Mouse (Mus musculus): ENCODE data around the gene Itga9. TPM values are rescaled to one million over a fixed set of nuclear protein-coding genes. Genes with fewer than 3 reads are reported as not detected.
A peak's percentile ranks its signal among the peaks of the same experiment; 100 is the strongest.

Itga9 gene
- polyA plus RNA-seq, 1 experiment from 2014 or later = 31.9 TPM

GRCm38 (mm10) chr9:118891593-118891992 is 285.1 kb downstream of the Itga9 start:
- no peaks in the 10 kb centered on the region for H3K9me3 ChIP-seq (ENCODE audit: control insufficient read depth, low read length)
- H3K4me2 ChIP-seq (replicated peaks; ENCODE audit: low read depth, low read length) = no peak overlapping the region
- peaks cover 17% of the 10 kb centered on the region; the same call in 1 of the 2 replicates for H3K4me1 ChIP-seq (ENCODE audit: control insufficient read depth, insufficient read depth, low read length)
- H3K4me3 ChIP-seq (ENCODE audit: low read length) = no peak overlapping the region
- H3K27ac ChIP-seq (ENCODE audit: low read depth, low read length) = peak overlapping the region; percentile 63
- WGBS = 14% methylated on average over 9 of the region's 9 CpGs
- peaks cover 12% of the 10 kb centered on the region; the same call in 1 of the 2 replicates for H3K36me3 ChIP-seq (ENCODE audit: control insufficient read depth, insufficient read depth, low read length)
- peak; percentile 73 for ATAC-seq (ENCODE audit: low FRiP score, low TSS enrichment)
- H3K9ac ChIP-seq (ENCODE audit: low read depth, low read length) = no peak overlapping the region
- H3K27me3 ChIP-seq (ENCODE audit: control insufficient read depth, insufficient read depth, low read length) = no peaks in the 10 kb centered on the region

- WGBS = 69% methylated on average over 2 of the region's 2 CpGs
- Histone ChIP-seq H3K27me3 (ENCODE audit: control insufficient read depth, insufficient read depth, low read length) (no peaks in the 10 kb centered on the region), H3K9me3 (ENCODE audit: control insufficient read depth, low read length) (no peaks in the 10 kb centered on the region), H3K36me3 (ENCODE audit: control insufficient read depth, insufficient read depth, low read length) (peaks cover 26% of the 10 kb centered on the region), H3K9ac (ENCODE audit: low read depth, low read length) (no peak overlapping the region), H3K27ac (ENCODE audit: low read depth, low read length) (no peak overlapping the region), H3K4me3 (ENCODE audit: low read length) (no peak overlapping the region), H3K4me1 (ENCODE audit: control insufficient read depth, insufficient read depth, low read length) (peaks cover 14% of the 10 kb centered on the region; the same call in 1 of the 2 replicates), H3K4me2 (replicated peaks; ENCODE audit: low read depth, low read length) (no peak overlapping the region)
- ATAC-seq (ENCODE audit: low FRiP score, low TSS enrichment) = no peak
Measured at GRCm38 (mm10) chr9:118895101-118895500, 288.6 kb downstream of the Itga9 start.

DNA sequence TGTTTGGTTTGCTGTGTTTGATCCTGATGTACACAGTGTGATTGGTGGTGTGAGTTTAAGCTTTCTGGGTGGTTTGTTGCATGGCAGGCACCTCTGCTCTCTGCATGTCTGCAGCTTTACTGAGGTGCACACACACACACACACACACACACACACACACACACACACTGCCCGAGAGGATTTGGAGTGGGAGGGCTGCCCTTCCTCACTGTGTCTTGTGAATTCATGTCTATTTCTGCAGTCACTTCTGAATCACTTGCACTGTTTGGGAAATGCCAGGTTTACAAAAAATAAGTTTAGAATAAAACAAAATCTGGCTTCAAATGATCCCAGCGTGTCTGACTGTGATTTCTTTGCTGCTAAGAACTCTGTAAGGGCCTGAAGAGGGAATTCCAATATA is 294.2 kb downstream of the Itga9 start:
- Histone ChIP-seq H3K4me3 (ENCODE audit: low read length) (no peak overlapping the region), H3K27ac (ENCODE audit: low read depth, low read length) (no peak overlapping the region), H3K4me1 (ENCODE audit: control insufficient read depth, insufficient read depth, low read length) (no peaks in the 10 kb centered on the region), H3K4me2 (replicated peaks; ENCODE audit: low read depth, low read length) (no peak overlapping the region), H3K9me3 (ENCODE audit: control insufficient read depth, low read length) (no peaks in the 10 kb centered on the region), H3K27me3 (ENCODE audit: control insufficient read depth, insufficient read depth, low read length) (no peaks in the 10 kb centered on the region), H3K9ac (ENCODE audit: low read depth, low read length) (no peak overlapping the region), H3K36me3 (ENCODE audit: control insufficient read depth, insufficient read depth, low read length) (peaks cover 18% of the 10 kb centered on the region)
- WGBS = 81% methylated on average over 2 of the region's 2 CpGs
- no peak for ATAC-seq (ENCODE audit: low FRiP score, low TSS enrichment)

DNA sequence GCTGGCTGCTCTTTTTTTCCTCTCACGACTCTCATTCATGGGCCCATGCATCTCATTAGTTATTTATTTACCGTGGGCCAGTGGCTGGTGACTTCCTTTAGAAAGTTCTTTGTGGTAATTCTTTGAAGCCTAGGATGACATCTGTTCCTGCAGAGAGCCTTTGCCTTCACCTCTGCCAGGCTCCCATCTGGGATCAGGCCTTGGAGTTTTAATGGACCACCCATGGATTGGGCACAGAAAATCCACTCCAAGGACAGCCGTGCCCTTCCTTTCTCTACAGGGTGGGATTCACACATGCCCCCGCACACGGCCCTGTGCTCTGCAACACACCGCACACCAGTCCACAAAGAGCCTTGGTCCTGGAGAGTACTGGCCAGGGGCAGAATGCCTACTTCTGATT is 295.4 kb downstream of the Itga9 start:
- ATAC-seq (ENCODE audit: low FRiP score, low TSS enrichment) = no peak
- Histone ChIP-seq H3K9ac (ENCODE audit: low read depth, low read length) (no peak overlapping the region), H3K4me3 (ENCODE audit: low read length) (no peak overlapping the region), H3K36me3 (ENCODE audit: control insufficient read depth, insufficient read depth, low read length) (peaks cover 18% of the 10 kb centered on the region), H3K27me3 (ENCODE audit: control insufficient read depth, insufficient read depth, low read length) (no peaks in the 10 kb centered on the region), H3K4me2 (replicated peaks; ENCODE audit: low read depth, low read length) (no peak overlapping the region), H3K9me3 (ENCODE audit: control insufficient read depth, low read length) (no peaks in the 10 kb centered on the region), H3K4me1 (ENCODE audit: control insufficient read depth, insufficient read depth, low read length) (peaks cover 2% of the 10 kb centered on the region; the same call in 1 of the 2 replicates), H3K27ac (ENCODE audit: low read depth, low read length) (no peak overlapping the region)
- 64% methylated on average over 6 of the region's 6 CpGs for WGBS

- no peaks in the 10 kb centered on the region for H3K27me3 ChIP-seq (ENCODE audit: control insufficient read depth, insufficient read depth, low read length)
- peaks cover 10% of the 10 kb centered on the region for H3K4me1 ChIP-seq (ENCODE audit: control insufficient read depth, insufficient read depth, low read length)
- no peaks in the 10 kb centered on the region for H3K9me3 ChIP-seq (ENCODE audit: control insufficient read depth, low read length)
- no peak overlapping the region for H3K9ac ChIP-seq (ENCODE audit: low read depth, low read length)
- no peak overlapping the region for H3K4me3 ChIP-seq (ENCODE audit: low read length)
- peak; percentile 33; the same call in 1 of the 2 replicates for ATAC-seq (ENCODE audit: low FRiP score, low TSS enrichment)
- H3K27ac ChIP-seq (ENCODE audit: low read depth, low read length) = no peak overlapping the region
- H3K36me3 ChIP-seq (ENCODE audit: control insufficient read depth, insufficient read depth, low read length) = no peaks in the 10 kb centered on the region
- H3K4me2 ChIP-seq (replicated peaks; ENCODE audit: low read depth, low read length) = no peak overlapping the region
- 47% methylated on average over 18 of the region's 18 CpGs for WGBS
Measured at GRCm38 (mm10) chr9:118907934-118908620, 301.6 kb downstream of the Itga9 start.

GRCm38 (mm10) chr9:118913048-118913447 is 306.6 kb downstream of the Itga9 start:
- Histone ChIP-seq H3K36me3 (ENCODE audit: control insufficient read depth, insufficient read depth, low read length) (no peaks in the 10 kb centered on the region), H3K9ac (ENCODE audit: low read depth, low read length) (no peak overlapping the region), H3K4me1 (ENCODE audit: control insufficient read depth, insufficient read depth, low read length) (peaks cover 2% of the 10 kb centered on the region; the same call in 1 of the 2 replicates), H3K4me3 (ENCODE audit: low read length) (no peak overlapping the region), H3K9me3 (ENCODE audit: control insufficient read depth, low read length) (no peaks in the 10 kb centered on the region), H3K4me2 (replicated peaks; ENCODE audit: low read depth, low read length) (no peak overlapping the region), H3K27me3 (ENCODE audit: control insufficient read depth, insufficient read depth, low read length) (no peaks in the 10 kb centered on the region), H3K27ac (ENCODE audit: low read depth, low read length) (no peak overlapping the region)
- 95% methylated on average over 9 of the region's 9 CpGs for WGBS
- no peak for ATAC-seq (ENCODE audit: low FRiP score, low TSS enrichment)

GRCm38 (mm10) chr9:118913613-118914012 is 307.1 kb downstream of the Itga9 start:
- ATAC-seq (ENCODE audit: low FRiP score, low TSS enrichment) = no peak
- Histone ChIP-seq H3K4me2 (replicated peaks; ENCODE audit: low read depth, low read length) (no peak overlapping the region), H3K9me3 (ENCODE audit: control insufficient read depth, low read length) (no peaks in the 10 kb centered on the region), H3K27me3 (ENCODE audit: control insufficient read depth, insufficient read depth, low read length) (no peaks in the 10 kb centered on the region), H3K36me3 (ENCODE audit: control insufficient read depth, insufficient read depth, low read length) (no peaks in the 10 kb centered on the region), H3K4me3 (ENCODE audit: low read length) (no peak overlapping the region), H3K4me1 (ENCODE audit: control insufficient read depth, insufficient read depth, low read length) (no peaks in the 10 kb centered on the region), H3K9ac (ENCODE audit: low read depth, low read length) (no peak overlapping the region), H3K27ac (ENCODE audit: low read depth, low read length) (no peak overlapping the region)
- 75% methylated on average over 3 of the region's 3 CpGs for WGBS

GRCm38 (mm10) chr9:118914589-118914988 is 308.1 kb downstream of the Itga9 start:
- H3K9ac ChIP-seq (ENCODE audit: low read depth, low read length) = no peak overlapping the region
- H3K27me3 ChIP-seq (ENCODE audit: control insufficient read depth, insufficient read depth, low read length) = no peaks in the 10 kb centered on the region
- H3K4me3 ChIP-seq (ENCODE audit: low read length) = no peak overlapping the region
- H3K4me1 ChIP-seq (ENCODE audit: control insufficient read depth, insufficient read depth, low read length) = no peaks in the 10 kb centered on the region
- 24% methylated on average over 8 of the region's 8 CpGs for WGBS
- no peak overlapping the region for H3K27ac ChIP-seq (ENCODE audit: low read depth, low read length)
- no peaks in the 10 kb centered on the region for H3K9me3 ChIP-seq (ENCODE audit: control insufficient read depth, low read length)
- no peak overlapping the region; the same call in 1 of the 2 replicates for H3K4me2 ChIP-seq (replicated peaks; ENCODE audit: low read depth, low read length)
- H3K36me3 ChIP-seq (ENCODE audit: control insufficient read depth, insufficient read depth, low read length) = no peaks in the 10 kb centered on the region
- ATAC-seq (ENCODE audit: low FRiP score, low TSS enrichment) = peak; percentile 33; the same call in 1 of the 2 replicates

DNA sequence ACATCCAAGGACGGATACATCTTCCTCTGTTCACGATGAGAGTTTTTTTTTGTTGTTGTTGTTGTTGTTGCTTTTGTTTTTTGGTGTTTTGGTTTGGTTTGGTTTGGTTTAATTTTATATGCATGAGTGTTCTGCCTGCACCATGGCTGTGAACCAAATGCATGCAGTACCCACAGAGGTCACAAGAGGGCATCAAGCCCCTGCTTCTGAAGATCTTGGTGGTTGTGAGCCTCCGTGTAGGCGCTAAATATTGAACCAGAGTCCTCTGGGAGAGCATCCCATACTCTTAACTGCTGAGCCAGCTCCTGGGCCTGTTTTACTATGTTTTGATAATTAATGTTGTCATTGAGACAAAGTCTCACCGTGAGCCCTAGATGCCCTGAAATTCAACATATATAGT is 308.8 kb downstream of the Itga9 start:
- H3K27me3 ChIP-seq (ENCODE audit: control insufficient read depth, insufficient read depth, low read length) = no peaks in the 10 kb centered on the region
- 58% methylated on average over 5 of the region's 5 CpGs for WGBS
- no peak overlapping the region for H3K9ac ChIP-seq (ENCODE audit: low read depth, low read length)
- H3K4me3 ChIP-seq (ENCODE audit: low read length) = no peak overlapping the region
- H3K9me3 ChIP-seq (ENCODE audit: control insufficient read depth, low read length) = no peaks in the 10 kb centered on the region
- no peak overlapping the region for H3K4me2 ChIP-seq (replicated peaks; ENCODE audit: low read depth, low read length)
- no peak for ATAC-seq (ENCODE audit: low FRiP score, low TSS enrichment)
- H3K36me3 ChIP-seq (ENCODE audit: control insufficient read depth, insufficient read depth, low read length) = no peaks in the 10 kb centered on the region
- H3K27ac ChIP-seq (ENCODE audit: low read depth, low read length) = no peak overlapping the region
- H3K4me1 ChIP-seq (ENCODE audit: control insufficient read depth, insufficient read depth, low read length) = peaks cover 5% of the 10 kb centered on the region; the same call in 1 of the 2 replicates

Data from kidney, embryonic 14.5 days (tissue).